Mouse (Mus musculus) forebrain, embryonic 12.5 days (tissue): Measurements from ENCODE around the gene Sycp2. TPM values are rescaled to one million over a fixed set of nuclear protein-coding genes. Genes with fewer than 3 reads are reported as not detected.
"Not testable (repeated sequence)": the region's sequence is repeated elsewhere in the genome, so short reads cannot be mapped to it uniquely, and the experiment has no call there.

Source experiments
- ATAC-seq: fragments of 200-750 bp; cut with Nextera tagmentation; 2 replicates; pipeline ENCODE4 v1.8.0; 2017; ENCODE audit warnings: moderate TSS enrichment; ENCODE audit not compliant: low FRiP score
- H3K27ac ChIP-seq: fragments of 300-500 bp; sonication (generic); 2 replicates; pipeline ENCODE4 v1.5.1; 2016; ENCODE audit warnings: mild to moderate bottlenecking
- H3K27me3 ChIP-seq: fragments of 300-500 bp; sonication (generic); 2 replicates; pipeline ENCODE4 v1.6.1; 2016; ENCODE audit warnings: mild to moderate bottlenecking
- H3K36me3 ChIP-seq: fragments of 300-500 bp; sonication (generic); replicated peaks from 2 replicates; pipeline ENCODE4 v1.6.1; 2016; ENCODE audit warnings: mild to moderate bottlenecking
- H3K4me1 ChIP-seq: fragments of 300-500 bp; sonication (generic); 2 replicates; pipeline ENCODE4 v1.6.1; 2016
- H3K4me2 ChIP-seq: fragments of 300-500 bp; sonication (generic); 2 replicates; pipeline ENCODE4 v1.6.1; 2016; ENCODE audit warnings: mild to moderate bottlenecking, moderate library complexity
- H3K4me3 ChIP-seq: fragments of 300-500 bp; sonication (generic); replicated peaks from 2 replicates; pipeline ENCODE4 v1.5.1; 2016; ENCODE audit warnings: mild to moderate bottlenecking
- H3K9ac ChIP-seq: fragments of 300-500 bp; sonication (generic); 2 replicates; pipeline ENCODE4 v1.6.1; 2016; ENCODE audit warnings: mild to moderate bottlenecking
- H3K9me3 ChIP-seq: fragments of 300-500 bp; sonication (generic); 2 replicates; pipeline ENCODE4 v1.6.1; 2016
- WGBS: fragments of 180-500 bp; shearing (Covaris S2); methylation state at CpG from one replicate; pipeline ENCODE4 v1.1.7; 2016; 5-methylcytosine and 5-hydroxymethylcytosine counted together
- polyA plus RNA-seq: library from polyadenylated mRNA; unstranded; fragments of >200 nt; fragmentation: Nextera tagmentation; extraction: Ambion mirVana; gene quantifications from 2 replicates; pipeline ENCODE4 v1.2.1, GENCODE M21; 2016

The Sycp2 gene
- polyA plus RNA-seq, 1 experiment from 2014 or later, result 0.13 TPM

- H3K4me3 ChIP-seq, result no peak overlapping the region
- no peak for ATAC-seq
- no peak overlapping the region for H3K9ac ChIP-seq
- H3K4me2 ChIP-seq, result no peak overlapping the region
- H3K27me3 ChIP-seq, result peaks cover 40% of the 10 kb centered on the region
- no peaks in the 10 kb centered on the region for H3K9me3 ChIP-seq
- no peak overlapping the region for H3K27ac ChIP-seq
- WGBS, result 80% methylated on average over 6 of the region's 6 CpGs
- H3K36me3 ChIP-seq, result no peaks in the 10 kb centered on the region
- peaks cover 20% of the 10 kb centered on the region for H3K4me1 ChIP-seq
Observed at GRCm38 (mm10) chr2:178412598-178412997, 5.1 kb upstream of the Sycp2 start.

- no peak for ATAC-seq
- Histone ChIP-seq H3K36me3 (no peaks in the 10 kb centered on the region), H3K4me3 (no peak overlapping the region), H3K4me1 (peaks cover 19% of the 10 kb centered on the region), H3K9me3 (no peaks in the 10 kb centered on the region), H3K27ac (no peak overlapping the region), H3K27me3 (peaks cover 40% of the 10 kb centered on the region), H3K9ac (no peak overlapping the region), H3K4me2 (no peak overlapping the region)
- WGBS, result 82% methylated on average over 6 of the region's 6 CpGs
Observed at GRCm38 (mm10) chr2:178410286-178410685, 2.8 kb upstream of the Sycp2 start.

GRCm38 (mm10) chr2:178409024-178409423, 1.5 kb upstream of the Sycp2 start:
- no peak for ATAC-seq
- H3K9me3 ChIP-seq, result no peaks in the 10 kb centered on the region
- peaks cover 28% of the 10 kb centered on the region for H3K27me3 ChIP-seq
- H3K9ac ChIP-seq, result no peak overlapping the region
- H3K4me3 ChIP-seq, result no peak overlapping the region
- H3K4me2 ChIP-seq, result no peak overlapping the region
- no peak overlapping the region for H3K27ac ChIP-seq
- H3K36me3 ChIP-seq, result no peaks in the 10 kb centered on the region
- H3K4me1 ChIP-seq, result peaks cover 7% of the 10 kb centered on the region
- WGBS, result 71% methylated on average over 1 of the region's 1 CpGs

GRCm38 (mm10) chr2:178342597-178342996, 64.9 kb downstream of the Sycp2 start:
- no peaks in the 10 kb centered on the region for H3K27me3 ChIP-seq
- no peaks in the 10 kb centered on the region for H3K36me3 ChIP-seq
- no peak overlapping the region for H3K27ac ChIP-seq
- no peak overlapping the region for H3K4me3 ChIP-seq
- no peak overlapping the region for H3K4me2 ChIP-seq
- H3K4me1 ChIP-seq, result no peaks in the 10 kb centered on the region
- H3K9me3 ChIP-seq, result no peaks in the 10 kb centered on the region
- WGBS, result 84% methylated on average over 4 of the region's 4 CpGs
- ATAC-seq, result no peak
- H3K9ac ChIP-seq, result no peak overlapping the region

- not testable (repeated sequence) for H3K27me3 ChIP-seq, H3K9me3 ChIP-seq, H3K4me3 ChIP-seq, ATAC-seq, H3K27ac ChIP-seq, H3K4me1 ChIP-seq, H3K9ac ChIP-seq, H3K4me2 ChIP-seq, H3K36me3 ChIP-seq
Observed at GRCm38 (mm10) chr2:178342105-178342504, 65.4 kb downstream of the Sycp2 start.

GRCm38 (mm10) chr2:178339044-178339443, 68.4 kb downstream of the Sycp2 start:
- H3K27me3 ChIP-seq, result no peaks in the 10 kb centered on the region
- no peaks in the 10 kb centered on the region for H3K9me3 ChIP-seq
- H3K36me3 ChIP-seq, result no peaks in the 10 kb centered on the region
- no peak overlapping the region for H3K9ac ChIP-seq
- H3K4me3 ChIP-seq, result no peak overlapping the region
- 0% methylated on average over 2 of the region's 2 CpGs for WGBS
- no peak overlapping the region for H3K27ac ChIP-seq
- no peaks in the 10 kb centered on the region for H3K4me1 ChIP-seq
- no peak for ATAC-seq
- H3K4me2 ChIP-seq, result no peak overlapping the region

- WGBS, result 44% methylated on average over 1 of the region's 1 CpGs
- ATAC-seq, result no peak
Observed at GRCm38 (mm10) chr2:178337878-178338277, 69.6 kb downstream of the Sycp2 start.

GRCm38 (mm10) chr2:178329986-178330385, 77.5 kb downstream of the Sycp2 start:
- 78% methylated on average over 1 of the region's 1 CpGs for WGBS
- H3K4me1 ChIP-seq, result peaks cover 20% of the 10 kb centered on the region
- ATAC-seq, result no peak

More at GRCm38 (mm10) chr2:178337878-178338277, 69.6 kb downstream of the Sycp2 start:
- no peak overlapping the region for H3K4me2 ChIP-seq
- no peaks in the 10 kb centered on the region for H3K4me1 ChIP-seq
- H3K27me3 ChIP-seq, result no peaks in the 10 kb centered on the region
- no peaks in the 10 kb centered on the region for H3K9me3 ChIP-seq
- no peak overlapping the region for H3K9ac ChIP-seq
- no peak overlapping the region for H3K27ac ChIP-seq
- H3K36me3 ChIP-seq, result no peaks in the 10 kb centered on the region
- no peak overlapping the region for H3K4me3 ChIP-seq

GRCm38 (mm10) chr2:178329551-178329950, 77.9 kb downstream of the Sycp2 start:
- 86% methylated on average over 5 of the region's 5 CpGs for WGBS
- H3K4me2 ChIP-seq, result no peak overlapping the region
- no peak overlapping the region for H3K9ac ChIP-seq
- no peak overlapping the region for H3K27ac ChIP-seq
- H3K9me3 ChIP-seq, result no peaks in the 10 kb centered on the region
- no peaks in the 10 kb centered on the region for H3K27me3 ChIP-seq
- peaks cover 20% of the 10 kb centered on the region for H3K4me1 ChIP-seq
- H3K36me3 ChIP-seq, result no peaks in the 10 kb centered on the region
- ATAC-seq, result no peak
- no peak overlapping the region for H3K4me3 ChIP-seq

More at GRCm38 (mm10) chr2:178329986-178330385, 77.5 kb downstream of the Sycp2 start:
- Histone ChIP-seq H3K4me2 (no peak overlapping the region), H3K9me3 (no peaks in the 10 kb centered on the region), H3K27me3 (no peaks in the 10 kb centered on the region), H3K36me3 (no peaks in the 10 kb centered on the region), H3K9ac (no peak overlapping the region), H3K4me3 (no peak overlapping the region), H3K27ac (no peak overlapping the region)

- Histone ChIP-seq H3K36me3 (no peaks in the 10 kb centered on the region), H3K27ac (peak overlapping the region; percentile 83), H3K9ac (peak overlapping the region; percentile 40; the same call in 1 of the 2 replicates), H3K4me2 (peak overlapping the region; percentile 47), H3K4me3 (peak overlapping the region; percentile 13), H3K4me1 (peaks cover 20% of the 10 kb centered on the region), H3K27me3 (no peaks in the 10 kb centered on the region), H3K9me3 (no peaks in the 10 kb centered on the region)
- ATAC-seq, result peak; percentile 95
- WGBS, result 15% methylated on average over 12 of the region's 12 CpGs
Observed at GRCm38 (mm10) chr2:178327466-178328040, 79.9 kb downstream of the Sycp2 start.

GRCm38 (mm10) chr2:178326750-178327465, 80.6 kb downstream of the Sycp2 start:
- no peaks in the 10 kb centered on the region for H3K9me3 ChIP-seq
- no peaks in the 10 kb centered on the region for H3K36me3 ChIP-seq
- ATAC-seq, result peak; percentile 71; the same call in 1 of the 2 replicates
- H3K4me3 ChIP-seq, result no peak overlapping the region
- peaks cover 20% of the 10 kb centered on the region for H3K4me1 ChIP-seq
- H3K4me2 ChIP-seq, result peak overlapping the region; percentile 47
- peak overlapping the region; percentile 83 for H3K27ac ChIP-seq
- no peaks in the 10 kb centered on the region for H3K27me3 ChIP-seq
- WGBS, result 31% methylated on average over 5 of the region's 5 CpGs
- H3K9ac ChIP-seq, result no peak overlapping the region

- Histone ChIP-seq H3K27ac (no peak overlapping the region), H3K27me3 (no peaks in the 10 kb centered on the region), H3K36me3 (no peaks in the 10 kb centered on the region), H3K4me1 (peaks cover 20% of the 10 kb centered on the region), H3K4me3 (no peak overlapping the region), H3K9me3 (no peaks in the 10 kb centered on the region), H3K9ac (no peak overlapping the region), H3K4me2 (no peak overlapping the region)
- 95% methylated on average over 10 of the region's 10 CpGs for WGBS
- no peak for ATAC-seq
Observed at GRCm38 (mm10) chr2:178326067-178326466, 81.4 kb downstream of the Sycp2 start.

- Histone ChIP-seq H3K4me1 (peaks cover 20% of the 10 kb centered on the region), H3K36me3 (no peaks in the 10 kb centered on the region)
- 82% methylated on average over 4 of the region's 4 CpGs for WGBS
Observed at GRCm38 (mm10) chr2:178324818-178325217, 82.7 kb downstream of the Sycp2 start.

More at GRCm38 (mm10) chr2:178324818-178325217, 82.7 kb downstream of the Sycp2 start:
- no peak overlapping the region for H3K27ac ChIP-seq
- ATAC-seq, result no peak
- H3K9ac ChIP-seq, result no peak overlapping the region
- H3K27me3 ChIP-seq, result no peaks in the 10 kb centered on the region
- no peak overlapping the region for H3K4me2 ChIP-seq
- H3K9me3 ChIP-seq, result no peaks in the 10 kb centered on the region
- H3K4me3 ChIP-seq, result no peak overlapping the region
